Mouse (Mus musculus) neural tube, embryonic 11.5 days (tissue): ENCODE measurements around the gene Pim1. TPM values are rescaled to one million over a fixed set of nuclear protein-coding genes. Genes with fewer than 3 reads are reported as not detected.

ENCODE experiments used
- ATAC-seq: fragments of 200-750 bp; cut with Nextera tagmentation; 2 replicates; pipeline ENCODE4 v1.8.0; 2017; ENCODE audit warnings: moderate number of reproducible peaks, mild to moderate bottlenecking, moderate TSS enrichment, moderate library complexity; ENCODE audit not compliant: insufficient read depth, low FRiP score, low TSS enrichment
- DNase-seq: peaks from one replicate; pipeline ENCODE4 v3.0.0-alpha.2; 2015; ENCODE audit warnings: low spot score
- H3K27ac ChIP-seq: fragments of 300-500 bp; sonication (generic); 2 replicates; pipeline ENCODE4 v1.5.1; 2014; ENCODE audit warnings: low read depth, mild to moderate bottlenecking, low read length
- H3K27me3 ChIP-seq: fragments of 300-500 bp; sonication (generic); 2 replicates; pipeline ENCODE4 v1.6.1; 2014; ENCODE audit warnings: mild to moderate bottlenecking, low read length, mixed read lengths; ENCODE audit not compliant: control insufficient read depth, insufficient read depth
- H3K36me3 ChIP-seq: fragments of 300-500 bp; sonication (generic); 2 replicates; pipeline ENCODE4 v1.6.1; 2014; ENCODE audit warnings: mild to moderate bottlenecking, low read length, moderate library complexity, mixed read lengths; ENCODE audit not compliant: control insufficient read depth, insufficient read depth
- H3K4me1 ChIP-seq: fragments of 300-500 bp; sonication (generic); 2 replicates; pipeline ENCODE4 v1.6.1; 2014; ENCODE audit warnings: low read length, mixed read lengths; ENCODE audit not compliant: control insufficient read depth, insufficient read depth
- H3K4me2 ChIP-seq: fragments of 300-500 bp; sonication (generic); 2 replicates; pipeline ENCODE4 v1.6.1; 2014; ENCODE audit warnings: low read depth, mild to moderate bottlenecking, moderate library complexity
- H3K4me3 ChIP-seq: fragments of 300-500 bp; sonication (generic); 2 replicates; pipeline ENCODE4 v1.5.1; 2014; ENCODE audit warnings: low read depth, low read length
- H3K9ac ChIP-seq: fragments of 300-500 bp; sonication (generic); 2 replicates; pipeline ENCODE4 v1.6.1; 2014; ENCODE audit warnings: mild to moderate bottlenecking, low read length
- H3K9me3 ChIP-seq: fragments of 300-500 bp; sonication (generic); 2 replicates; pipeline ENCODE4 v1.6.1; 2016; ENCODE audit warnings: low read length; ENCODE audit not compliant: control insufficient read depth
- WGBS: fragments of 180-500 bp; shearing (Covaris S2); extraction: QIAGEN DNeasy Blood & Tissue Kit; methylation state at CpG from one replicate; pipeline ENCODE4 v1.1.7; 2014; 5-methylcytosine and 5-hydroxymethylcytosine counted together
- polyA plus RNA-seq: library from polyadenylated mRNA; unstranded; fragments of >200 nt; fragmentation: Nextera tagmentation; extraction: Ambion mirVana; gene quantifications from 2 replicates; pipeline ENCODE4 v1.2.1, GENCODE M21; 2014

Pim1 gene
- polyA plus RNA-seq, 1 experiment from 2014 or later = 23.1 TPM

GRCm38 (mm10) chr17:29540426-29540825 is 49.9 kb downstream of the Pim1 start:
- no peaks in the 10 kb centered on the region for H3K36me3 ChIP-seq
- H3K4me2 ChIP-seq = no peak overlapping the region
- ATAC-seq (no peak), DNase-seq (no peak)
- no peak overlapping the region for H3K9ac ChIP-seq
- no peak overlapping the region for H3K4me3 ChIP-seq
- H3K9me3 ChIP-seq = no peaks in the 10 kb centered on the region
- no peak overlapping the region for H3K27ac ChIP-seq
- no peaks in the 10 kb centered on the region for H3K4me1 ChIP-seq
- 80% methylated on average over 8 of the region's 8 CpGs for WGBS
- H3K27me3 ChIP-seq = no peaks in the 10 kb centered on the region

- H3K9ac ChIP-seq = no peak overlapping the region
- H3K4me3 ChIP-seq = no peak overlapping the region
- no peak overlapping the region for H3K4me2 ChIP-seq
- DNase-seq = no peak
- ATAC-seq = no peak
- 81% methylated on average over 14 of the region's 14 CpGs for WGBS
- no peaks in the 10 kb centered on the region for H3K36me3 ChIP-seq
- no peaks in the 10 kb centered on the region for H3K9me3 ChIP-seq
- H3K27ac ChIP-seq = no peak overlapping the region
- no peaks in the 10 kb centered on the region for H3K27me3 ChIP-seq
- no peaks in the 10 kb centered on the region for H3K4me1 ChIP-seq
These were observed 50.9 kb downstream of the Pim1 start for GRCm38 (mm10) chr17:29541419-29541818.

DNA sequence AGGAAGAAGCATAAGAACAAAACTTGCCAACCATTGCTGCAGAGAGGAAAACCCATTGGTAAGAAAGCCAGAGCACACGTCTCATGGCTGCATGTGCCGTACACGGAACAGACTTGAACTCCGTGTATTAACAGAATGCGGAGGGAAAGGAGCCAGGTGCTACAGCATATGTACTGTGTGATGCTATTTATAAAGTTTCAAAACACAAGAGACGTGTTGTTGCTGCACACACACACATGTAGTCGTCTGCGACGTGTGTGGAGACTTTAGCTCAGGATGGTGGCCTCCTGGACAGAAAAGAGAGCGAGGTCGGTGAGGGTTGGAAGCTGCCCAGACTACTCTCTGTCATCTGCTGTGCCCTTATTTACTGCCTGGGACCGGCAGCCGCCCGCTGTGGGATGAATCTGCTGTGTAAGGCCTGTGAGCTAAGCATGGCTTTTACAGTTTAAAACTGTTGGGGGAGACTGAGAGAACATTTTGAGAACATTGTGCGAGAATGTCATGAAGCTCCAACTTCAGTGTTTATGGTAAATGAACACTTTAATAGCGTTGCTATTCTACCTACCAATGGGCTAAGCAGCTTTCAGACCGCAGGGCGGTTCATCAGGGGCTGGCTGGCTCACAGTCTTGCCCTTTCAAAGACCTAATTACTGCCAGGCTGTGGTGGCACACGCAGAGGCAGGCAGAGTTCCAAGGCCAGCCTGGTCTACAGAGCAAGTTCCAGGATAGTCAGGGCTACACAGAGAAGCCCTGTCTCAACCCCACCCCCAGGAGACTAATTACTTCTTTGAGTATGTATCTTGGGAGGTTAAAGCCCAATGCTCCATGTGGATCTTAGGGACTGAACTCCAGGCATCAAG is 52.5 kb downstream of the Pim1 start:
- H3K36me3 ChIP-seq = no peaks in the 10 kb centered on the region
- ATAC-seq (no peak), DNase-seq (no peak)
- H3K4me3 ChIP-seq = no peak overlapping the region
- no peak overlapping the region for H3K4me2 ChIP-seq
- WGBS = 88% methylated on average over 19 of the region's 19 CpGs
- H3K27ac ChIP-seq = no peak overlapping the region
- no peaks in the 10 kb centered on the region for H3K9me3 ChIP-seq
- no peaks in the 10 kb centered on the region for H3K4me1 ChIP-seq
- no peak overlapping the region for H3K9ac ChIP-seq
- H3K27me3 ChIP-seq = no peaks in the 10 kb centered on the region

- no peak for ATAC-seq
- H3K9ac ChIP-seq = no peak overlapping the region
- no peaks in the 10 kb centered on the region for H3K4me1 ChIP-seq
- H3K36me3 ChIP-seq = no peaks in the 10 kb centered on the region
- no peaks in the 10 kb centered on the region for H3K9me3 ChIP-seq
- H3K27me3 ChIP-seq = no peaks in the 10 kb centered on the region
- no peak overlapping the region for H3K4me3 ChIP-seq
- whole genome bisulfite sequencing = 71% methylated on average over 2 of the region's 2 CpGs
- H3K27ac ChIP-seq = no peak overlapping the region
- no peak overlapping the region for H3K4me2 ChIP-seq
- DNase-seq = no peak
These were observed 53.5 kb downstream of the Pim1 start for GRCm38 (mm10) chr17:29544064-29544463.

- WGBS = 97% methylated on average over 5 of the region's 5 CpGs
These were observed 54.7 kb downstream of the Pim1 start for GRCm38 (mm10) chr17:29545241-29545640.

More at GRCm38 (mm10) chr17:29545241-29545640, 54.7 kb downstream of the Pim1 start:
- no peak overlapping the region for H3K9ac ChIP-seq
- ATAC-seq (no peak), DNase-seq (no peak)
- H3K4me3 ChIP-seq = no peak overlapping the region
- H3K4me2 ChIP-seq = no peak overlapping the region
- H3K27ac ChIP-seq = no peak overlapping the region
- H3K36me3 ChIP-seq = no peaks in the 10 kb centered on the region
- H3K27me3 ChIP-seq = no peaks in the 10 kb centered on the region
- no peaks in the 10 kb centered on the region for H3K9me3 ChIP-seq
- H3K4me1 ChIP-seq = peaks cover 3% of the 10 kb centered on the region

Other genes with a start within 250 kb of the Pim1 start
- gene Ppil1, start 226.6 kb upstream of the Pim1 start, polyA plus RNA-seq = 152 and 165 TPM in 2 replicates
- 62.2 and 69.4 TPM in 2 replicates for gene BC004004, start 222.0 kb upstream of the Pim1 start, polyA plus RNA-seq
- 0.23 and 0.36 TPM in 2 replicates for gene Pi16, start 173.1 kb upstream of the Pim1 start, polyA plus RNA-seq
- gene Mtch1, start 142.8 kb upstream of the Pim1 start, polyA plus RNA-seq = 402 and 441 TPM in 2 replicates
- 2.8 and 3.5 TPM in 2 replicates for gene Fgd2, start 129.8 kb upstream of the Pim1 start, polyA plus RNA-seq
- gene Gm17657, start 58.9 kb downstream of the Pim1 start, polyA plus RNA-seq = not detected in 2 replicates
- gene Tbc1d22b, start 59.0 kb downstream of the Pim1 start, polyA plus RNA-seq = 19.9 and 22.1 TPM in 2 replicates
- gene Tmem217, start 61.6 kb downstream of the Pim1 start, polyA plus RNA-seq = 0.35 and 0.45 TPM in 2 replicates
- 109 and 112 TPM in 2 replicates for gene Rnf8, start 124.0 kb downstream of the Pim1 start, polyA plus RNA-seq
- gene Gm28043, start 124.1 kb downstream of the Pim1 start, polyA plus RNA-seq = 2.7 and 2.9 TPM in 2 replicates
- 138 and 147 TPM in 2 replicates for gene Cmtr1, start 169.8 kb downstream of the Pim1 start, polyA plus RNA-seq
- 16.1 and 16.4 TPM in 2 replicates for gene Ccdc167, start 226.3 kb downstream of the Pim1 start, polyA plus RNA-seq